Mouse (Mus musculus): ENCODE results near the gene Slc25a45. TPM values are rescaled to one million over a fixed set of nuclear protein-coding genes. Genes with fewer than 3 reads are reported as not detected.

Gene Slc25a45
- polyA plus RNA-seq, 1 experiment from 2014 or later, result 2.0 TPM

- Histone ChIP-seq H3K4me3 (no peak overlapping the region), H3K36me3 (no peaks in the 10 kb centered on the region), H3K4me2 (replicated peaks) (no peak overlapping the region), H3K27ac (no peak overlapping the region), H3K27me3 (no peaks in the 10 kb centered on the region), H3K4me1 (no peaks in the 10 kb centered on the region), H3K9ac (no peak overlapping the region), H3K9me3 (no peaks in the 10 kb centered on the region)
- 91% methylated on average over 10 of the region's 10 CpGs for WGBS
- ATAC-seq (ENCODE audit: insufficient number of reproducible peaks, insufficient read depth, low FRiP score, low TSS enrichment), result no peak
Observed at GRCm38 (mm10) chr19:5835054-5835921, 42.3 kb upstream of the Slc25a45 start.

DNA sequence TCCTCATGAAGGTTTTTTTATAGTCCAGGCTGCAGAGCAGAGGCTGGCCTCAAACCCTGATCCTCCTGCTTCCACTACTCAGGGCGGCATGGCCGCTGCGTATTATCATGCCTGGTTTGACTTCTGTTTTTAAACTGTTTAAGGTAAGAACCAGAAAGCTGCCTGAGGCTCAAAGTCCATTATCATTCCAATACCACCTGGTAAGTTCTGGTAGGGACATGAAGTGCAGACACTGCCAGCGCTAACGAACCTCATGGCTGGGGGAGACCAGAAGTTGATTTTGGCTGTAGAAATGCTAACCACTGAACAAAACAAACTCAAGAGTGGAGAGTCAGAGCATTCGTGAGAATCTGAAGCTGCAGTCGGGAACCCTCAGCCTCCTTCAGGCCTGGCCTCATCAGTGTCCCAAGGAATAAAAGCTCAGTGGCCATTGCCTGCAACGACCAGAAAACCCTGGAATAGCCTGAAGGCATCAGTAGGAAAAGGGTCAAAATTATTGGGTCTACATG lies 41.6 kb upstream of the Slc25a45 start:
- Histone ChIP-seq H3K4me1 (no peaks in the 10 kb centered on the region), H3K36me3 (no peaks in the 10 kb centered on the region), H3K9ac (no peak overlapping the region), H3K9me3 (no peaks in the 10 kb centered on the region), H3K27me3 (no peaks in the 10 kb centered on the region), H3K4me3 (no peak overlapping the region), H3K4me2 (replicated peaks) (no peak overlapping the region), H3K27ac (no peak overlapping the region)
- 74% methylated on average over 8 of the region's 8 CpGs for WGBS
- ATAC-seq (ENCODE audit: insufficient number of reproducible peaks, insufficient read depth, low FRiP score, low TSS enrichment), result no peak

DNA sequence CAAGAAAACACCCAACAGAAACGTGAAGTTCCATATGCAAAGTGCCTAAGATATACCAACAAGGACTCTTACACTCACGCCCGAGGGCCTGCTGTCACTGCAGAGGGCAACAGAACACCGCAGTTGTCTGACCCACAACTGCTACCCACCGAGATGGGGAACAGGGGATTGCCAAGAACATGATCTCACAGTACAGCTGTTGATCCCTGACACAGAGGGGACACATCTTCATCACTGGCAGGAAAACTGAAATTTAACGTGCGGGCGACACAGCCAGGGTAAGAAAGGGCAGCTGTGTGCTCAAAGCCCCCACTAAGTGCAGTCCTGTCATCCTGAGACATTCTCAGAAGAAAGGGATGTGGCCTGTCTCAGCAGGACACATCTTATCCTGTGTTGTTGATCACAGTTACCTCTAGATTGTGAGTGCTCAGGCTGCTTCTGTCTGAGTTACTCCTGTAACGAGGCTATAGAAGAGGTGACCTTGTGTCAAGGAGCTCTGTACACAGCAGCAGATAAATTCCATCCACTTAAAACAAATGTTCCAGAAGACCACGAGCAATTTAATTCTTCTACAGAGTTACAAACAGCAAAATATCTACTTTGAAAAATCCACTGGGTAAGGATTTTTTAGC lies 40.6 kb upstream of the Slc25a45 start:
- ATAC-seq (ENCODE audit: insufficient number of reproducible peaks, insufficient read depth, low FRiP score, low TSS enrichment), result no peak
- Histone ChIP-seq H3K4me3 (no peak overlapping the region), H3K9ac (no peak overlapping the region), H3K36me3 (no peaks in the 10 kb centered on the region), H3K4me1 (0 out of 2 replicates have a peak, but pooled peaks cover 2% of the 10 kb centered on the region), H3K9me3 (no peaks in the 10 kb centered on the region), H3K27ac (no peak overlapping the region), H3K27me3 (no peaks in the 10 kb centered on the region), H3K4me2 (replicated peaks) (no peak overlapping the region)
- WGBS, result 70% methylated on average over 10 of the region's 10 CpGs

GRCm38 (mm10) chr19:5837606-5838005 lies 40.0 kb upstream of the Slc25a45 start:
- no peaks in the 10 kb centered on the region for H3K36me3 ChIP-seq
- 80% methylated on average over 8 of the region's 8 CpGs for WGBS

DNA sequence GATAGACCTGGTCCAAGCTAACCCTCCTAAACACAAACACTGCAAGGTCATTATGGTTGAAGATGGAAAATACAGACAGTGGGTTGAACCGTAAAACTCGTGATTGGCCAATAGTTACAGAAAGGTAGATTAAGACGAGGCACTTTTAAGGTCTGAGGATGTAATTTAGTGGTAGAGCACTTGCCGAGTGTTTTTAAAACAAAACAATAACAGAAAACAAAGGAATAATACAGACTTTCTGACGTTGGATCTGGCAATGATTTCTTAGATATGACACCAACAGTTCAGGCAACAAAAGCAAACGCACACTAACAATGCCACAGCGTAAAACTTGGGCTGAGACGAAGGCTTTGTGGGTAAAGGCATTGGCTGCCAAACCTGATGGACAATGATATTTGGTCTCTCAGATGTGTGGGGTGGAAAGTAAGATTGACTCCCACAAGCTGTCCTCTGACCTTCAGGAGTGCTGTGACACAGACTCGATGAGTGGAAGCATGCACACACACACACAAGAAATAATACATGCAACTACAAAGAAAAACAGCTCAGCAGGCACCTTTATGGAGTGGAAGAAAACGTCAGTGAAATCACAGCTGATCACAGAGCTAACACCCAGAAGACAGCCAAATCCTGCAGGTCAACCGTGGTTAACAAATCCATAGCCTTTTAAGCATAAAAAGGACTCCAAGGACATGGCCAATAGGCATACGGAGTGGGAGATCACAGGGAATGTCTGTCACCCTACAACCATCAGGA lies 39.3 kb upstream of the Slc25a45 start:
- no peaks in the 10 kb centered on the region for H3K36me3 ChIP-seq
- no peaks in the 10 kb centered on the region for H3K9me3 ChIP-seq
- no peak overlapping the region for H3K4me3 ChIP-seq
- no peaks in the 10 kb centered on the region for H3K27me3 ChIP-seq
- H3K9ac ChIP-seq, result no peak overlapping the region
- 83% methylated on average over 12 of the region's 12 CpGs for WGBS
- peaks cover 3% of the 10 kb centered on the region; the same call in 1 of the 2 replicates for H3K4me1 ChIP-seq
- no peak overlapping the region for H3K27ac ChIP-seq
- no peak overlapping the region for H3K4me2 ChIP-seq (replicated peaks)
- ATAC-seq (ENCODE audit: insufficient number of reproducible peaks, insufficient read depth, low FRiP score, low TSS enrichment), result no peak

More at GRCm38 (mm10) chr19:5837606-5838005, 40.0 kb upstream of the Slc25a45 start:
- Histone ChIP-seq H3K4me1 (0 out of 2 replicates have a peak, but pooled peaks cover 3% of the 10 kb centered on the region), H3K9ac (no peak overlapping the region), H3K27ac (no peak overlapping the region), H3K27me3 (no peaks in the 10 kb centered on the region), H3K4me3 (no peak overlapping the region), H3K4me2 (replicated peaks) (no peak overlapping the region), H3K9me3 (no peaks in the 10 kb centered on the region)
- no peak for ATAC-seq (ENCODE audit: insufficient number of reproducible peaks, insufficient read depth, low FRiP score, low TSS enrichment)

DNA sequence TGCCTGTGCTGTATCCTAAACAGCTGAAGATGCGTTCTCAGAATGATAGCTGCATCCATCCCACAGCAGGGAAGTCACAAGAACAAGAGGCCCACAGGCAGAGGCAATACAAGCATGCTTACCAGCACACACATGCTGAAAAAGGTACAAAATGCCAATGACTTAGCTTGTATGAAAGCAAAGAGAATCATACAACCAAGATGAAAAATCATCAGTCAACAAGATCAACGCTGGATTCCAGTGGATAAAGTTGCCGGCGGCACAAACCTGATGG lies 38.8 kb upstream of the Slc25a45 start:
- Histone ChIP-seq H3K4me2 (replicated peaks) (no peak overlapping the region), H3K4me3 (no peak overlapping the region), H3K4me1 (peaks cover 8% of the 10 kb centered on the region; the same call in 1 of the 2 replicates), H3K9ac (no peak overlapping the region), H3K9me3 (no peaks in the 10 kb centered on the region), H3K36me3 (no peaks in the 10 kb centered on the region), H3K27me3 (no peaks in the 10 kb centered on the region), H3K27ac (no peak overlapping the region)
- WGBS, result 86% methylated on average over 4 of the region's 4 CpGs
- no peak for ATAC-seq (ENCODE audit: insufficient number of reproducible peaks, insufficient read depth, low FRiP score, low TSS enrichment)

DNA sequence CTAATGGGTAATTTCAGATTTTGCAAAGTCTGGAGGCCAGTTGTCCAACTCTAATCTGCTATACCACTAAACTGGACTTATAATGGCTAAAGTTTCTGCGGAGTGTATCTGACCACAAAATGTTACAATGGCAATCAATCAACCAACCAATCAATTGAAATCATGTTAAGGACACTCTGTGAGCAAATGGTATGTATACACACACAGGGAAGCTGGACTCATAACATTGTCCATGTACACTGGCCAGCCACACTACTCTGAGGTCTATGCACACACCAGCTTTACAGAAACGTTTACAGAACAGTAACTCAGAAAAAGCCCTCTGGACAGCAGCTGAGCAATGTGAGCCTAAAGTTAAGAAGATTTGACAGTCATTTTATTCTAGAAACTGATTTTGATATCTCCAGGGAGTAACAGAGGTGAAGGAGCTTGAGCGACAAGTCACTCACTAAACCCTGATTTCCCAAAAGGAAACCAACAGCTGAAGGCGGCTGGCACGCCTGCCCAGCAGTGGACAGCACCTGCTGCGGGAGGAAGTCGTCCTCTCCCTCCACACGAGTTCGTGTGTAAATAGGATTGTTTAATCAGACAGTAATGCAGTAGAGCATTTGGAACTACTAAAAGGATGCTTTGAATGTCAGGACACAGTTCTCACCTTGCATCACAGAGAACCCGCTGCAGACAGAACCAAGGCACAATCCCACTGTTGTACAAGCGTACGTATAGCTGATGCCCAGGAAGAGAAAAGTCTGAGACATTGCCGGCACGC lies 38.1 kb upstream of the Slc25a45 start:
- Histone ChIP-seq H3K9ac (no peak overlapping the region), H3K4me2 (replicated peaks) (no peak overlapping the region), H3K27me3 (no peaks in the 10 kb centered on the region), H3K4me1 (peaks cover 14% of the 10 kb centered on the region), H3K4me3 (no peak overlapping the region), H3K27ac (no peak overlapping the region), H3K36me3 (no peaks in the 10 kb centered on the region), H3K9me3 (no peaks in the 10 kb centered on the region)
- WGBS, result 71% methylated on average over 14 of the region's 14 CpGs
- no peak for ATAC-seq (ENCODE audit: insufficient number of reproducible peaks, insufficient read depth, low FRiP score, low TSS enrichment)

- H3K27me3 ChIP-seq, result no peaks in the 10 kb centered on the region
- ATAC-seq (ENCODE audit: insufficient number of reproducible peaks, insufficient read depth, low FRiP score, low TSS enrichment), result no peak
- H3K4me1 ChIP-seq, result peaks cover 21% of the 10 kb centered on the region
- no peaks in the 10 kb centered on the region for H3K36me3 ChIP-seq
- H3K9me3 ChIP-seq, result no peaks in the 10 kb centered on the region
- H3K4me3 ChIP-seq, result no peak overlapping the region
- no peak overlapping the region for H3K9ac ChIP-seq
- 75% methylated on average over 18 of the region's 18 CpGs for WGBS
- no peak overlapping the region for H3K27ac ChIP-seq
- no peak overlapping the region for H3K4me2 ChIP-seq (replicated peaks)
Observed at GRCm38 (mm10) chr19:5840086-5840889, 37.3 kb upstream of the Slc25a45 start.

- no peaks in the 10 kb centered on the region for H3K9me3 ChIP-seq
Observed at GRCm38 (mm10) chr19:5840890-5841388, 36.7 kb upstream of the Slc25a45 start.

GRCm38 (mm10) chr19:5841389-5841946 lies 36.1 kb upstream of the Slc25a45 start:
- no peak overlapping the region; the same call in 1 of the 2 replicates for H3K4me2 ChIP-seq (replicated peaks)
- no peak overlapping the region for H3K27ac ChIP-seq
- no peak overlapping the region for H3K4me3 ChIP-seq
- no peak overlapping the region for H3K9ac ChIP-seq
- WGBS, result 58% methylated on average over 4 of the region's 4 CpGs
- no peak for ATAC-seq (ENCODE audit: insufficient number of reproducible peaks, insufficient read depth, low FRiP score, low TSS enrichment)
- H3K36me3 ChIP-seq, result no peaks in the 10 kb centered on the region
- peaks cover 27% of the 10 kb centered on the region for H3K4me1 ChIP-seq
- H3K9me3 ChIP-seq, result no peaks in the 10 kb centered on the region
- no peaks in the 10 kb centered on the region for H3K27me3 ChIP-seq

More at GRCm38 (mm10) chr19:5840890-5841388, 36.7 kb upstream of the Slc25a45 start:
- Histone ChIP-seq H3K27ac (no peak overlapping the region), H3K4me3 (no peak overlapping the region), H3K36me3 (no peaks in the 10 kb centered on the region), H3K4me1 (peaks cover 22% of the 10 kb centered on the region), H3K4me2 (replicated peaks) (no peak overlapping the region), H3K9ac (no peak overlapping the region), H3K27me3 (no peaks in the 10 kb centered on the region)
- WGBS, result 90% methylated on average over 9 of the region's 9 CpGs
- ATAC-seq (ENCODE audit: insufficient number of reproducible peaks, insufficient read depth, low FRiP score, low TSS enrichment), result no peak
